Mouse (Mus musculus) heart, postnatal 0 days (tissue): ENCODE measurements around the gene Tulp1.

Experiments used
- CTCF ChIP-seq: IDR thresholded peaks from 2 replicates; pipeline ENCODE4 v1.5.1; 2016; ENCODE audit warnings: antibody characterized with exemption, control low read depth, low read depth
- EP300 ChIP-seq: IDR thresholded peaks from 2 replicates; pipeline ENCODE4 v1.6.1; 2016; ENCODE audit warnings: antibody characterized with exemption, low read depth

- TF ChIP-seq CTCF (no peak), EP300 (no peak)
Observed at GRCm38 (mm10) chr17:28328946-28329345, 36.1 kb downstream of the Tulp1 start.
